8 mouse cellular contexts compared by ENCODE assay signal in the genomic region with DNA sequence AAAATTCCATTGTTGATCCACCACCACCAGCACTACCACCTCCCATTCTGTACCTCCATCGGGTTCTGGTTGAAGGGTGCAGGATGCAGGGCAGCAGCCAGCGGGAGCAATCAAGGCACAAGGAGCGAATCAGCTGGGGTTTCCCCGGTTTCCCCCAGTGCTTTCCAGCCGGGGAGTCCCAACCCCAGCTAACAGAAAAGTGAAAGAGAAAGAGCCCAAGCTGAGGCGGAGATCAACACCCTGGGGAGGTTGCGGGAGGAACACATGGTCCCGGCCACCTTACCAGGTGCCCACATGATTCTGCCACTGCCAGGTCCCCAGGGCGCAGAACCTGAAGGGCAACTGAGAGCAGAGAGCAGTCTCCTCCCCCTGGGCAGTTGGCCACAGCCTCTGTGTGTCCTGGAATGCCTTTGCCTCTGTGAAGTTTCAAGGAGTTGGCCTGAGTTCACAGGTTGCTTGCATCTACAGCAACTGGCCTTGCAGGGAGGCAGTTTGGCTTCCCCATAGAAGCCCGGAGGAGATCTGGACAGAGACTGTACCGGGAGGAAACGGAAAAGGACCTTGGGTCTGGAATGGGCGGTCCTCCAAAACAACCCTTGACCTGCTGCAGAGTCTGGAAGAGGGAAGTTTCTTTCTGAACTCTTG. TPM values are rescaled to one million over a fixed set of nuclear protein-coding genes. Genes with fewer than 3 reads are reported as not detected.
DNase-seq lines count a peak whose midpoint lies in the region; ATAC-seq lines count a peak whose summit lies in the region.

Gene Il15 (minus strand): TSS at position 537 of the 645 bp plus-strand sequence.

- 12% methylated on average over 13 of the region's 13 CpGs for WGBS in embryonic facial prominence, embryonic 11.5 days
- 8% methylated on average over 13 of the region's 13 CpGs for whole genome bisulfite sequencing in heart, embryonic 11.5 days (ENCODE audit: insufficient replicate concordance)
- 4% methylated on average over 13 of the region's 13 CpGs for WGBS in lung, embryonic 15.5 days

- ATAC-seq in embryonic facial prominence, embryonic 11.5 days (replicated peaks; ENCODE audit: insufficient number of reproducible peaks, low FRiP score, low TSS enrichment, low read depth) = peak; percentile 58
- ATAC-seq in heart, embryonic 11.5 days (replicated peaks; ENCODE audit: insufficient number of reproducible peaks, low FRiP score, low TSS enrichment) = peak; percentile 47
- peak; percentile 69 for ATAC-seq in lung, embryonic 15.5 days (ENCODE audit: borderline replicate concordance, extremely low read depth, low FRiP score, low TSS enrichment)
- ATAC-seq in neutrophil, adult 5-6 weeks (ENCODE audit: extremely low read depth, insufficient number of reproducible peaks, low FRiP score, poor library complexity, severe bottlenecking) = peak; percentile 46

- H3K27ac ChIP-seq in embryonic facial prominence, embryonic 11.5 days (replicated peaks; ENCODE audit: low read depth, low read length) = no peak within 1 kb of the TSS
- peak within 1 kb of the TSS; percentile 87 for H3K27ac ChIP-seq in heart, embryonic 11.5 days (ENCODE audit: low read depth, low read length)
- H3K27ac ChIP-seq in lung, embryonic 15.5 days = peak within 1 kb of the TSS; percentile 88

- H3K4me1 ChIP-seq in embryonic facial prominence, embryonic 11.5 days (ENCODE audit: control insufficient read depth, insufficient read depth, low read length) = peaks cover 5% of the 10 kb centered on the region; the same call in 1 of the 2 replicates
- peaks cover 2% of the 10 kb centered on the region for H3K4me1 ChIP-seq in heart, embryonic 11.5 days (ENCODE audit: control insufficient read depth, insufficient read depth, low read length)
- H3K4me1 ChIP-seq in lung, embryonic 15.5 days = peaks cover 16% of the 10 kb centered on the region

- DNase-seq in urinary bladder, adult 18-20 months (ENCODE audit: low spot score in 2 of 2) = peak; percentile 46 to 60
- DNase-seq in urinary bladder, postnatal 10 days (ENCODE audit: low spot score) = no peak
- peak; percentile 11 for DNase-seq in embryonic facial prominence, embryonic 11.5 days (ENCODE audit: low spot score)
- peak; percentile 97 for DNase-seq in kidney, adult 9 months
- peak; percentile 75 for DNase-seq in urinary bladder, postnatal 14 days (ENCODE audit: low spot score)

- no peaks in the 10 kb centered on the region for H3K9me3 ChIP-seq in embryonic facial prominence, embryonic 11.5 days (replicated peaks; ENCODE audit: control insufficient read depth, low read length)
- no peaks in the 10 kb centered on the region for H3K9me3 ChIP-seq in heart, embryonic 11.5 days (replicated peaks; ENCODE audit: control insufficient read depth, low read length)
- H3K9me3 ChIP-seq in lung, embryonic 15.5 days = no peaks in the 10 kb centered on the region

- no peaks in the 10 kb centered on the region for H3K36me3 ChIP-seq in embryonic facial prominence, embryonic 11.5 days (replicated peaks; ENCODE audit: control insufficient read depth, insufficient read depth, low read depth, low read length)
- no peaks in the 10 kb centered on the region for H3K36me3 ChIP-seq in heart, embryonic 11.5 days (ENCODE audit: control insufficient read depth, insufficient read depth, low read length)
- H3K36me3 ChIP-seq in lung, embryonic 15.5 days = no peaks in the 10 kb centered on the region

- peak within 1 kb of the TSS; percentile 35 for H3K9ac ChIP-seq in embryonic facial prominence, embryonic 11.5 days (replicated peaks; ENCODE audit: low read length)
- peak within 1 kb of the TSS; percentile 70 for H3K9ac ChIP-seq in heart, embryonic 11.5 days (ENCODE audit: low read depth, low read length)
- H3K9ac ChIP-seq in lung, embryonic 15.5 days = peak within 1 kb of the TSS; percentile 51

- peak within 1 kb of the TSS; percentile 55 for H3K4me2 ChIP-seq in embryonic facial prominence, embryonic 11.5 days (ENCODE audit: low read depth, low read length)
- H3K4me2 ChIP-seq in heart, embryonic 11.5 days = peak within 1 kb of the TSS; percentile 84
- H3K4me2 ChIP-seq in lung, embryonic 15.5 days = peak within 1 kb of the TSS; percentile 72

- no peaks in the 10 kb centered on the region for H3K27me3 ChIP-seq in embryonic facial prominence, embryonic 11.5 days (ENCODE audit: control insufficient read depth, insufficient read depth, low read length)
- no peaks in the 10 kb centered on the region for H3K27me3 ChIP-seq in heart, embryonic 11.5 days (ENCODE audit: control insufficient read depth, insufficient read depth, low read length)
- no peaks in the 10 kb centered on the region for H3K27me3 ChIP-seq in lung, embryonic 15.5 days

- H3K4me3 ChIP-seq in embryonic facial prominence, embryonic 11.5 days (ENCODE audit: low read depth, low read length) = peak within 1 kb of the TSS; percentile 35
- peak within 1 kb of the TSS; percentile 66 for H3K4me3 ChIP-seq in heart, embryonic 11.5 days (ENCODE audit: low read depth, low read length)
- peak within 1 kb of the TSS; percentile 56 for H3K4me3 ChIP-seq in lung, embryonic 15.5 days

RNA-seq across cellular contexts. Expression of gene Il15, which starts in this region (rescaled TPM):
- 2.1 and 2.6 TPM in 2 replicates for polyA plus RNA-seq in embryonic facial prominence, embryonic 11.5 days (2014; fragmentation: Nextera tagmentation; extraction: Ambion mirVana)
- 24.6 and 27.6 TPM in 2 replicates for polyA plus RNA-seq in heart, embryonic 11.5 days (2014; fragmentation: Nextera tagmentation; extraction: Ambion mirVana)
- 11.7 and 12.5 TPM in 2 replicates for polyA plus RNA-seq in lung, embryonic 15.5 days (2015; fragmentation: Nextera tagmentation; extraction: Ambion mirVana)
- 81.7 and 90.0 TPM in 2 replicates for total RNA-seq in neutrophil, adult 5-6 weeks (2017)
